9 mouse cellular contexts compared by ENCODE assay signal in genomic region chr6:136555523-136555915, GRCm38 (mm10). TPM values are rescaled to one million over a fixed set of nuclear protein-coding genes. Genes with fewer than 3 reads are reported as not detected.
DNase-seq lines count a peak whose midpoint lies in the region.
"Had no signal": no experiment of that assay in that cellular context is flagged by ENCODE, and none has a peak within 500 bp of the region (broad histone marks: within the 10 kb centered on the region; RNA-seq: fewer than 3 reads in every experiment).

No protein-coding gene starts in this region.

- H3K27me3 ChIP-seq in forebrain, embryonic 10.5 days (ENCODE audit: poor library complexity, severe bottlenecking): no peaks in the 10 kb centered on the region

- peak overlapping the region; percentile 73 for H3K27ac ChIP-seq in forebrain, embryonic 10.5 days

- DNase-seq in cerebellum, adult 18-20 months: peak; percentile 59 to 72
- DNase-seq in cerebellum, adult 11 months: no peak
- peak; percentile 70 for DNase-seq in adrenal gland, adult 2 months
- DNase-seq in forebrain, embryonic 10.5 days (ENCODE audit: extremely low spot score, low spot score): peak; percentile 59
- DNase-seq in heart, postnatal 36 days: peak; percentile 66 to 81
- DNase-seq in large intestine, adult 2 months (ENCODE audit: low read depth, low spot score): peak; percentile 84
- DNase-seq in lung, postnatal 4 days: peak; percentile 51 to 78
- peak; percentile 71 to 78 for DNase-seq in right cerebral cortex, postnatal 10 days (ENCODE audit: low spot score in 2 of 2)

- 65% methylated on average over 5 of the region's 5 CpGs for WGBS in forebrain, embryonic 10.5 days
- WGBS in large intestine, adult 2 months: 44% methylated on average over 5 of the region's 5 CpGs

- H3K4me3 ChIP-seq in forebrain, embryonic 10.5 days: no peak overlapping the region
- H3K4me3 ChIP-seq: myocyte had no signal

- no peaks in the 10 kb centered on the region; the same call in 1 of the 2 replicates for H3K9me3 ChIP-seq in forebrain, embryonic 10.5 days

- H3K36me3 ChIP-seq in forebrain, embryonic 10.5 days (replicated peaks): peaks cover 33% of the 10 kb centered on the region

- intact Hi-C loops in heart, postnatal 36 days (cut with DNase I): loop anchor here (1.0 to 2.0 kb wide), 2 partner anchors 37 to 89 kb away; no protein-coding TSS in a partner anchor

- H3K4me1 ChIP-seq in forebrain, embryonic 10.5 days: peaks cover 38% of the 10 kb centered on the region

RNA-seq across cellular contexts. Expression of gene Atf7ip, which starts 49.6 kb away (rescaled TPM):
- 10 to 100 TPM; 60.9 to 62.4 TPM for total RNA-seq in adrenal gland, adult 2 months (2021)
- polyA plus RNA-seq in adrenal gland, adult 2 months (2012; rRNA removed): 16.4 and 21.6 TPM in 2 replicates
- polyA plus RNA-seq in forebrain, embryonic 10.5 days (2016; fragmentation: Nextera tagmentation; extraction: Ambion mirVana): 44.2 and 46.7 TPM in 2 replicates
- 10 to 100 TPM; 78.1 to 88.5 TPM for total RNA-seq in heart, postnatal 36 days (2021)
- 7.8 and 16.0 TPM in 2 replicates for polyA plus RNA-seq in large intestine, adult 2 months (2012; rRNA removed)
